Mouse (Mus musculus): ENCODE measurements at regions not wholly inside any gene's neighbourhood (a gene's known extent, or its start where the extent isn't known, plus 50 kb on each side); places are given as distances from the start of the nearest gene placed in this dataset.

GRCm38 (mm10) chr10:56525791-56526190, 148.7 kb downstream of the Gja1 start:
- TF ChIP-seq CTCF (IDR thresholded peaks at IDR 0.05; ENCODE audit: extremely low read depth, insufficient read length, insufficient replicate concordance, low read depth, low read length) (no peak), POLR2A (IDR thresholded peaks at IDR 0.05; ENCODE audit: low read depth, low read length) (no peak)

Data from small intestine, adult 2 months (tissue).